Mouse (Mus musculus) embryonic facial prominence, embryonic 14.5 days (tissue): Measurements from ENCODE around the gene Serpina3j. TPM values are rescaled to one million over a fixed set of nuclear protein-coding genes. Genes with fewer than 3 reads are reported as not detected.

Experiments used
- ATAC-seq: fragments of 200-750 bp; cut with Nextera tagmentation; 2 replicates; pipeline ENCODE4 v1.8.0; 2017; ENCODE audit warnings: low read depth, moderate number of reproducible peaks, moderate TSS enrichment
- DNase-seq: peaks from one replicate; pipeline ENCODE4 v3.0.0-alpha.2; 2015; ENCODE audit warnings: low spot score
- H3K27ac ChIP-seq: fragments of 300-500 bp; sonication (generic); replicated peaks from 2 replicates; pipeline ENCODE4 v1.5.1; 2014; ENCODE audit warnings: low read depth, mild to moderate bottlenecking, low read length, moderate library complexity
- H3K27me3 ChIP-seq: fragments of 300-500 bp; sonication (generic); replicated peaks from 2 replicates; pipeline ENCODE4 v1.6.1; 2014; ENCODE audit warnings: low read length; ENCODE audit not compliant: control insufficient read depth, insufficient read depth
- H3K36me3 ChIP-seq: fragments of 300-500 bp; sonication (generic); 2 replicates; pipeline ENCODE4 v1.6.1; 2014; ENCODE audit warnings: low read length, mixed read lengths; ENCODE audit not compliant: control insufficient read depth, insufficient read depth
- H3K4me1 ChIP-seq: fragments of 300-500 bp; sonication (generic); 2 replicates; pipeline ENCODE4 v1.6.1; 2014; ENCODE audit warnings: antibody characterized with exemption, low read length; ENCODE audit not compliant: control insufficient read depth, insufficient read depth
- H3K4me2 ChIP-seq: fragments of 300-500 bp; sonication (generic); 2 replicates; pipeline ENCODE4 v1.6.1; 2014; ENCODE audit warnings: low read depth, mild to moderate bottlenecking, low read length, moderate library complexity, mixed read lengths
- H3K4me3 ChIP-seq: fragments of 300-500 bp; sonication (generic); 2 replicates; pipeline ENCODE4 v1.5.1; 2014; ENCODE audit warnings: low read depth, mild to moderate bottlenecking, low read length
- H3K9ac ChIP-seq: fragments of 300-500 bp; sonication (generic); 2 replicates; pipeline ENCODE4 v1.6.1; 2014; ENCODE audit warnings: low read depth, mild to moderate bottlenecking, low read length, moderate library complexity, mixed read lengths
- H3K9me3 ChIP-seq: fragments of 300-500 bp; sonication (generic); 2 replicates; pipeline ENCODE4 v1.6.1; 2016; ENCODE audit warnings: low read length; ENCODE audit not compliant: control insufficient read depth
- WGBS: fragments of 180-500 bp; shearing (Covaris S2); extraction: QIAGEN DNeasy Blood & Tissue Kit; methylation state at CpG from one replicate; pipeline ENCODE4 v1.1.7; 2014; 5-methylcytosine and 5-hydroxymethylcytosine counted together
- polyA plus RNA-seq: library from polyadenylated mRNA; unstranded; fragments of >200 nt; fragmentation: Nextera tagmentation; extraction: Ambion mirVana; gene quantifications from 2 replicates; pipeline ENCODE4 v1.2.1, GENCODE M21; 2014

The Serpina3j gene
- 0.31 TPM in 1 of 2 replicates, not detected in the other for polyA plus RNA-seq

GRCm38 (mm10) chr12:104314253-104314652, at the start of gene Serpina3j:
Serpina3j (plus strand) TSS chr12:104314553.
- ATAC-seq (no peak), DNase-seq (no peak)
- H3K36me3 ChIP-seq: no peaks in the 10 kb centered on the region
- 88% methylated on average over 1 of the region's 1 CpGs for WGBS
- H3K27me3 ChIP-seq: no peaks in the 10 kb centered on the region
- 0 out of 2 replicates have a peak, but pooled peaks cover 4% of the 10 kb centered on the region for H3K9me3 ChIP-seq
- no peak within 1 kb of the TSS for H3K27ac ChIP-seq
- H3K4me1 ChIP-seq: no peaks in the 10 kb centered on the region
- no peak within 1 kb of the TSS for H3K4me2 ChIP-seq
- no peak within 1 kb of the TSS for H3K9ac ChIP-seq
- no peak within 1 kb of the TSS for H3K4me3 ChIP-seq

- no peak overlapping the region for H3K4me3 ChIP-seq
- H3K4me2 ChIP-seq: no peak overlapping the region
- H3K27me3 ChIP-seq: no peaks in the 10 kb centered on the region
- H3K36me3 ChIP-seq: no peaks in the 10 kb centered on the region
- no peak overlapping the region for H3K27ac ChIP-seq
- H3K9me3 ChIP-seq: no peaks in the 10 kb centered on the region
- no peak for ATAC-seq
- DNase-seq: no peak
- WGBS: 68% methylated on average over 3 of the region's 3 CpGs
- no peak overlapping the region for H3K9ac ChIP-seq
- H3K4me1 ChIP-seq: no peaks in the 10 kb centered on the region
Measured at GRCm38 (mm10) chr12:104266374-104266773, 48.0 kb upstream of the Serpina3j start.

GRCm38 (mm10) chr12:104278216-104279055, 35.9 kb upstream of the Serpina3j start:
- no peak for ATAC-seq
- H3K4me1 ChIP-seq: no peaks in the 10 kb centered on the region
- no peak overlapping the region for H3K4me3 ChIP-seq
- no peak overlapping the region for H3K27ac ChIP-seq
- no peak overlapping the region for H3K4me2 ChIP-seq
- H3K9me3 ChIP-seq: 0 out of 2 replicates have a peak, but pooled peaks cover 3% of the 10 kb centered on the region
- H3K9ac ChIP-seq: no peak overlapping the region
- DNase-seq: peak; percentile 60
- H3K27me3 ChIP-seq: no peaks in the 10 kb centered on the region
- H3K36me3 ChIP-seq: no peaks in the 10 kb centered on the region
- WGBS: 73% methylated on average over 18 of the region's 18 CpGs

- DNase-seq (peak; percentile 36), ATAC-seq (no peak)
- H3K4me3 ChIP-seq: no peak overlapping the region
- 17% methylated on average over 3 of the region's 3 CpGs for WGBS
- no peak overlapping the region for H3K4me2 ChIP-seq
- no peaks in the 10 kb centered on the region for H3K27me3 ChIP-seq
- H3K9me3 ChIP-seq: 0 out of 2 replicates have a peak, but pooled peaks cover 3% of the 10 kb centered on the region
- H3K36me3 ChIP-seq: no peaks in the 10 kb centered on the region
- H3K4me1 ChIP-seq: no peaks in the 10 kb centered on the region
- no peak overlapping the region for H3K27ac ChIP-seq
- H3K9ac ChIP-seq: no peak overlapping the region
Measured at GRCm38 (mm10) chr12:104279056-104279435, 35.3 kb upstream of the Serpina3j start.

GRCm38 (mm10) chr12:104283380-104283779, 31.0 kb upstream of the Serpina3j start:
- H3K4me3 ChIP-seq: no peak overlapping the region
- H3K27me3 ChIP-seq: no peaks in the 10 kb centered on the region
- H3K9me3 ChIP-seq: 0 out of 2 replicates have a peak, but pooled peaks cover 3% of the 10 kb centered on the region
- 88% methylated on average over 11 of the region's 11 CpGs for WGBS
- ATAC-seq (no peak), DNase-seq (no peak)
- no peak overlapping the region for H3K27ac ChIP-seq
- H3K4me2 ChIP-seq: no peak overlapping the region
- H3K36me3 ChIP-seq: no peaks in the 10 kb centered on the region
- no peaks in the 10 kb centered on the region for H3K4me1 ChIP-seq
- H3K9ac ChIP-seq: no peak overlapping the region

- H3K27ac ChIP-seq: no peak overlapping the region
- DNase-seq: no peak
- H3K9ac ChIP-seq: no peak overlapping the region
- no peaks in the 10 kb centered on the region for H3K36me3 ChIP-seq
- H3K4me3 ChIP-seq: no peak overlapping the region
- no peaks in the 10 kb centered on the region for H3K27me3 ChIP-seq
- no peaks in the 10 kb centered on the region for H3K4me1 ChIP-seq
- H3K9me3 ChIP-seq: no peaks in the 10 kb centered on the region
- ATAC-seq: no peak
- no peak overlapping the region for H3K4me2 ChIP-seq
Measured at GRCm38 (mm10) chr12:104288336-104288735, 26.0 kb upstream of the Serpina3j start.

GRCm38 (mm10) chr12:104289872-104290271, 24.5 kb upstream of the Serpina3j start:
- 41% methylated on average over 4 of the region's 4 CpGs for WGBS
- no peak overlapping the region for H3K9ac ChIP-seq
- H3K4me3 ChIP-seq: no peak overlapping the region
- H3K36me3 ChIP-seq: no peaks in the 10 kb centered on the region
- H3K9me3 ChIP-seq: no peaks in the 10 kb centered on the region
- no peak overlapping the region for H3K4me2 ChIP-seq
- ATAC-seq (no peak), DNase-seq (no peak)
- no peaks in the 10 kb centered on the region for H3K4me1 ChIP-seq
- no peaks in the 10 kb centered on the region for H3K27me3 ChIP-seq
- H3K27ac ChIP-seq: no peak overlapping the region

GRCm38 (mm10) chr12:104293963-104294362, 20.4 kb upstream of the Serpina3j start:
- ATAC-seq: no peak
- H3K9me3 ChIP-seq: no peaks in the 10 kb centered on the region
- H3K4me3 ChIP-seq: no peak overlapping the region
- 78% methylated on average over 2 of the region's 2 CpGs for WGBS
- H3K27ac ChIP-seq: no peak overlapping the region
- no peaks in the 10 kb centered on the region for H3K27me3 ChIP-seq
- no peaks in the 10 kb centered on the region for H3K36me3 ChIP-seq
- no peaks in the 10 kb centered on the region for H3K4me1 ChIP-seq
- DNase-seq: no peak
- H3K4me2 ChIP-seq: no peak overlapping the region
- H3K9ac ChIP-seq: no peak overlapping the region

GRCm38 (mm10) chr12:104298049-104298448, 16.3 kb upstream of the Serpina3j start:
- no peak for DNase-seq
- H3K4me2 ChIP-seq: no peak overlapping the region
- 85% methylated on average over 2 of the region's 2 CpGs for WGBS
- H3K4me1 ChIP-seq: no peaks in the 10 kb centered on the region
- no peak overlapping the region for H3K27ac ChIP-seq
- no peak for ATAC-seq
- no peaks in the 10 kb centered on the region for H3K36me3 ChIP-seq
- no peak overlapping the region for H3K4me3 ChIP-seq
- no peaks in the 10 kb centered on the region for H3K27me3 ChIP-seq
- no peaks in the 10 kb centered on the region for H3K9me3 ChIP-seq
- H3K9ac ChIP-seq: no peak overlapping the region
